Mouse (Mus musculus) adrenal gland, adult 18-20 months (tissue): ENCODE data around the gene Heca. TPM values are rescaled to one million over a fixed set of nuclear protein-coding genes. Genes with fewer than 3 reads are reported as not detected.
A peak's percentile ranks its signal among the peaks of the same experiment; 100 is the strongest.
"Not testable (repeated sequence)": the region's sequence is repeated elsewhere in the genome, so short reads cannot be mapped to it uniquely, and the experiment has no call there.

ENCODE experiments used
- DNase-seq, 2 experiments: peaks; one replicate each; pipeline ENCODE4 v3.0.0; 2021 to 2022; ENCODE audit warnings: low spot score in 2 of 2
- long read RNA-seq, 2 experiments: library from polyadenylated mRNA; stranded (forward); transcript quantifications; one replicate each; pipeline ENCODE4 v2.0.0; 2021
- total RNA-seq, 2 experiments: library from RNA; stranded (reverse); gene quantifications; 1 replicate in 1 of 2; 2 replicates in 1 of 2; pipeline ENCODE4 v1.2.3; 2021

Heca gene
- 10 to 100 TPM; 26.7 to 37.7 TPM for total RNA-seq
- long read RNA-seq, experiment 1, full-length matches to known transcripts: 23 of 32 reads
- long read RNA-seq, experiment 1, partial matches to known transcripts: 3 of 32 reads
- long read RNA-seq, experiment 1, other reads (novel, unspliced or antisense): 6 of 32 reads
- long read RNA-seq, experiment 2, full-length matches to known transcripts: 21 of 40 reads
- long read RNA-seq, experiment 2, partial matches to known transcripts: 8 of 40 reads
- long read RNA-seq, experiment 2, other reads (novel, unspliced or antisense): 11 of 40 reads

- DNase-seq: peak; percentile 88 to 89
Observed at GRCm38 (mm10) chr10:17947960-17948730, at the start of gene Heca. TSS of gene Heca (minus strand) at chr10:17948067.

- no peak for DNase-seq
Observed at GRCm38 (mm10) chr10:17990576-17990975, 42.7 kb upstream of the Heca start.

- DNase-seq: no peak
Observed at GRCm38 (mm10) chr10:17989136-17989535, 41.3 kb upstream of the Heca start.

GRCm38 (mm10) chr10:17987823-17988423 is 40.1 kb upstream of the Heca start:
- DNase-seq: no peak

GRCm38 (mm10) chr10:17983313-17983712 is 35.4 kb upstream of the Heca start:
- no peak for DNase-seq

- DNase-seq: no peak
Observed at GRCm38 (mm10) chr10:17966090-17966489, 18.2 kb upstream of the Heca start.

- DNase-seq: no peak
Observed at GRCm38 (mm10) chr10:17950761-17951160, 2.9 kb upstream of the Heca start.

GRCm38 (mm10) chr10:17947175-17947906 is 526 bp downstream of the Heca start:
- peak; percentile 67 to 74 for DNase-seq

GRCm38 (mm10) chr10:17946799-17947174 is 1.1 kb downstream of the Heca start:
- not testable (repeated sequence) for DNase-seq

GRCm38 (mm10) chr10:17946046-17946445 is 1.8 kb downstream of the Heca start:
- no peak for DNase-seq

- no peak for DNase-seq
Observed at GRCm38 (mm10) chr10:17933622-17934021, 14.2 kb downstream of the Heca start.

GRCm38 (mm10) chr10:17932131-17932530 is 15.7 kb downstream of the Heca start:
- DNase-seq: no peak

GRCm38 (mm10) chr10:17931157-17931556 is 16.7 kb downstream of the Heca start:
- no peak for DNase-seq

GRCm38 (mm10) chr10:17930445-17931083 is 17.3 kb downstream of the Heca start:
- DNase-seq: peak in 1 of 2 experiments; percentile 26

GRCm38 (mm10) chr10:17925200-17925599 is 22.7 kb downstream of the Heca start:
- DNase-seq: no peak

GRCm38 (mm10) chr10:17924166-17924565 is 23.7 kb downstream of the Heca start:
- no peak for DNase-seq

- no peak for DNase-seq
Observed at GRCm38 (mm10) chr10:17921381-17921780, 26.5 kb downstream of the Heca start.

GRCm38 (mm10) chr10:17919971-17920370 is 27.9 kb downstream of the Heca start:
- no peak for DNase-seq

GRCm38 (mm10) chr10:17919032-17919431 is 28.8 kb downstream of the Heca start:
- no peak for DNase-seq

- no peak for DNase-seq
Observed at GRCm38 (mm10) chr10:17908731-17909130, 39.1 kb downstream of the Heca start.

- DNase-seq: not testable (repeated sequence)
Observed at GRCm38 (mm10) chr10:17906405-17906804, 41.5 kb downstream of the Heca start.
